Mouse (Mus musculus) ES-Bruce4 (cell line): ENCODE data around the gene Scand1. TPM values are rescaled to one million over a fixed set of nuclear protein-coding genes. Genes with fewer than 3 reads are reported as not detected.

Experiments used
- H3K27ac ChIP-seq: 2 replicates; pipeline ENCODE4 v1.5.1; 2012; ENCODE audit warnings: low read length, inconsistent platforms; ENCODE audit not compliant: insufficient read depth
- H3K27me3 ChIP-seq: 2 replicates; pipeline ENCODE4 v1.6.1; 2012; ENCODE audit warnings: mild to moderate bottlenecking, low read length, inconsistent platforms; ENCODE audit not compliant: control insufficient read depth, poor library complexity, insufficient read depth, severe bottlenecking
- H3K36me3 ChIP-seq: 2 replicates; pipeline ENCODE4 v1.6.1; 2012; ENCODE audit warnings: inconsistent platforms, mild to moderate bottlenecking, low read length, moderate library complexity; ENCODE audit not compliant: control insufficient read depth, poor library complexity, insufficient read depth, severe bottlenecking
- H3K4me1 ChIP-seq: one replicate; pipeline ENCODE4 v1.8.1; 2011; ENCODE audit warnings: low read length; ENCODE audit not compliant: control insufficient read depth, insufficient read depth
- H3K4me3 ChIP-seq: 2 replicates; pipeline ENCODE4 v1.5.1; 2011; ENCODE audit warnings: low read depth, mild to moderate bottlenecking, low read length
- H3K9ac ChIP-seq: 2 replicates; pipeline ENCODE4 v1.6.1; 2012; ENCODE audit warnings: low read depth, mild to moderate bottlenecking, inconsistent platforms; ENCODE audit not compliant: poor library complexity, severe bottlenecking
- H3K9me3 ChIP-seq: replicated peaks from 2 replicates; pipeline ENCODE4 v1.6.1; 2012; ENCODE audit warnings: mild to moderate bottlenecking, low read length, inconsistent platforms; ENCODE audit not compliant: control insufficient read depth, poor library complexity, insufficient read depth, severe bottlenecking
- CTCF ChIP-seq: IDR thresholded peaks from one replicate; pipeline ENCODE4 v1.8.1; 2011; ENCODE audit warnings: low read depth, low read length
- EP300 ChIP-seq: IDR thresholded peaks from 2 replicates; pipeline ENCODE4 v1.6.1; 2011; ENCODE audit warnings: low read depth, low read length; ENCODE audit not compliant: insufficient read depth
- POLR2A ChIP-seq: IDR thresholded peaks from one replicate; pipeline ENCODE4 v1.8.1; 2011; ENCODE audit warnings: low read length; ENCODE audit not compliant: insufficient read depth
- polyA plus RNA-seq: library from polyadenylated mRNA; stranded (reverse); fragments of >200 nt; gene quantifications from 2 replicates; pipeline ENCODE4 v1.2.4, GENCODE M21; 2011; ENCODE audit warnings: low read depth; ENCODE audit not compliant: missing spikeins, insufficient read depth, insufficient read length

Gene Scand1
- polyA plus RNA-seq, 1 experiment: 20.5 TPM

DNA sequence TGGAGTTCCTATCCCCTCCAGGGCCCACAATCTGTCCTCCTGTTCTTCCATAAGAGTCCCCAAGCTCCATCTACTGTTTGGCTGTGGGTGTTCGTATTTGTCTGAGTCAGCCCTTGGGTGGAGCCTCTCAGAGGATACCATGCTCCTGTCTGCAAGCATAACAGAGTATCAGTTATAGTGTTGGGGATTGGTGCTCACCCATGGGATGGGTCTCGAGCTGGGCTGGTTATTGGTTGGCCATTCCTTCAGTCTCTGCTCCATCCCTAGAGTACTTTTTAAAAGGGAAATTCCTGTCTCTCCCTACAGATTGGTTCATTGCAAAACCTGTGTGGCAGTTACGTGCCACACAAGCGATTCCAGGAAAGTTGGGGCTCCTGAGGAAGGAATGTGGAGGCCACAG, 36.3 kb upstream of the Scand1 start:
- Histone ChIP-seq H3K4me3 (no peak overlapping the region), H3K36me3 (no peaks in the 10 kb centered on the region), H3K27ac (no peak overlapping the region), H3K4me1 (peaks cover 2% of the 10 kb centered on the region), H3K9ac (no peak overlapping the region), H3K27me3 (no peaks in the 10 kb centered on the region), H3K9me3 (no peaks in the 10 kb centered on the region)
- no peak for TF ChIP-seq EP300
- TF ChIP-seq POLR2A: no peak
- TF ChIP-seq CTCF: no peak

DNA sequence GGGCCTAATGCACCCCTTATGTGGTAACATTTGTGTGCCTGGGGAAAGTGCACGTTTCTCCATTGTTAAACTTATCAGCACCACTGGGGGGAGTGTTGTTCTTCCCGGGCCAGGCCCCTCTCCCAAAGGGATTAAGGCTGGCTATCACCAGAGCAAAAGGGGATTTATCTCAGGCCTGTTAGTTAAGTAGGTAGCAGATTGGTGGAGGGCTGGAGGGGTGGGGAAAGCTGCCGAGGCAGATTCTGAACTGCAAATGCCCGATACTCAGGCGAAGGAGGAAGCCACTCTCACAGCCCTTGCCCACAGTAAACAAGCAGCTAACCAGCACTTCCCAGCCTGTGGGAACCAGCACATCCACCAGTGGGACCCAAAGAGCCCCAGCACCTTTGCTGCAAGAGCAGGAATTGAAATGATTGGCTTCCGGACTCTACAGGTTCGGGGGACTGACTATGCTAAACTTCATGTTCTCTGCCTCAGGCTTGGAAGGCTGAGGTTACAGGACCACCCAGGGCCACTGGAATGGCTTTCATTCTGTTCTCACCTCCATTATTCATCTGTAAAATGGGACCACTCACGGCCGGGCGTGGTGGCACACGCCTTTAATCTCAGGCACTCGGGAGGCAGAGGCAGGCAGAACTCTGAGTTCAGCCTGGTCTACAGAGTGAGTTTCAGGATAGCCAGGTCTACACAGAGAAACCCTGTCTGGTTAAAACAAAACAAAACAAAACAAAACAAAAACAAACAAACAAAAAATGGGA, 32.5 kb upstream of the Scand1 start:
- H3K4me1 ChIP-seq: no peaks in the 10 kb centered on the region
- H3K9ac ChIP-seq: no peak overlapping the region
- no peaks in the 10 kb centered on the region for H3K36me3 ChIP-seq
- 0 out of 2 replicates have a peak overlapping the region, but pooled peaks have one; percentile 5 for H3K4me3 ChIP-seq
- no peak for TF ChIP-seq EP300
- TF ChIP-seq POLR2A: no peak
- TF ChIP-seq CTCF: peak; percentile 20
- H3K27ac ChIP-seq: peak overlapping the region; percentile 22
- no peaks in the 10 kb centered on the region for H3K27me3 ChIP-seq
- H3K9me3 ChIP-seq: no peaks in the 10 kb centered on the region

DNA sequence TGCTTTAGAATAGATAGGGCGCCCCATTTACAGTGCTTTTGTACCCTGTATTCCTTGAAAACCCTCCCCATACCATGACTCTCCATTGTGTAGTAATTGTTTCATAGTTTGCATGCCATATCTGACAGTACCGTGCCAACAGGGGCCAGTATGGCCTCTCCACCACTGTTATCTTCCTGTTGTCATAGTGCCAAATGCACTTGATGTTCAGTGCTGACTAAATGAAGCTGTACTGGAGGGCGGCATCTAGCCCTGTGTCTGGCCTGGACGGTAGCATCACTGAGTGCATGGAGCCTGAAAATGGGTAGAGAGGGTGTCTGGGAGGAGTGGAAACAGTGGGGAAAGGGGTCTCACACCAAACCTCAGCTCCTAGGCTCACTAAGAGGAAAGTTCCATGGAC, 27.6 kb upstream of the Scand1 start:
- Histone ChIP-seq H3K36me3 (no peaks in the 10 kb centered on the region), H3K27me3 (no peaks in the 10 kb centered on the region), H3K4me1 (no peaks in the 10 kb centered on the region), H3K4me3 (no peak overlapping the region), H3K9me3 (no peaks in the 10 kb centered on the region), H3K9ac (no peak overlapping the region), H3K27ac (no peak overlapping the region)
- TF ChIP-seq CTCF (no peak), EP300 (no peak), POLR2A (no peak)

DNA sequence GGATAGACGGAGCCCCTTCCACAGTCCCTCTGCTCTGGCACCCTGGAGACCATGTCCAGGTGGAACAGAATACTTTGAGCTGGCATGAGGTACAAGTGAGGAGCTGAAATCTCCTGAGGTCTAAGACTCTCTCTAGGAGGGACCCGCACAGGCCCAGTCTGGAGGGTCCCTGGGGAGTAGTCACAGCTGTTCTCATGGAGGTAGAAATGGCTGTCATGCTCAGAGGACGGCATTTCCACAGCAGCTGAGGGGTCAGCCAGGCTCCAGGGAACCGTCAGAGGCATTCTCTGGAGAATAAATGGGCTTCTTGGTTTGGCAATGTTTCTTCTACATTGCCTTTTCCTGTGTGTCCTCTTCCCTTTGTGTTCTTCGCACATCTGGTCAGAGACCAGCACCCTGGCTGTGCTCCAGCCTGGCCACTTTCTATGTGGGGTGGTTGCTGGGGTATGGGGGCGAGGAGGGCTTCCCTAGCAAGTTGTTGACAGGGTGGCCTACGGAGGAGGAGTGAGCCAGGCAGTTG, 19.0 kb upstream of the Scand1 start:
- Histone ChIP-seq H3K9ac (no peak overlapping the region), H3K27me3 (no peaks in the 10 kb centered on the region), H3K4me1 (no peaks in the 10 kb centered on the region), H3K27ac (no peak overlapping the region), H3K36me3 (no peaks in the 10 kb centered on the region), H3K4me3 (no peak overlapping the region), H3K9me3 (no peaks in the 10 kb centered on the region)
- TF ChIP-seq EP300 (no peak), POLR2A (no peak), CTCF (no peak)

DNA sequence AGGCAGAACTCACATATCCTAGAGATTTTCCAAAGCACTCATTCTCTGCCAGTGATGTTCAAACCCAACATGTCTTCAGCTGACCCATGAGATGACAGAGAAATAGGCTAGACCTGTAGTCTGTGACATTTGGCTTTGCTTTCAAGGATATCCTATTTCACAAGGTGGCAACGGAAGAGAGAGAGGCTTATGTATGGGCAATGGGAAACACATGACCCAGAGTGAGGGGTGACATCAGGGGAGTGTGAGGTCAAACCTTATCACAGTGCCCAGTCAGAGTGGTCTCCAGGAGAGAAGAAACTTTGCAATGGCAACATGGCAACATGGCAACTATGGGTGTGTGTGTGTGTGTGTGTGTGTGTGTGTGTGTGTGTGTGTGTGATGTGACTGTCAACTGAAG, 18.2 kb upstream of the Scand1 start:
- TF ChIP-seq POLR2A: no peak
- TF ChIP-seq EP300: no peak
- TF ChIP-seq CTCF: no peak
- H3K9ac ChIP-seq: no peak overlapping the region
- H3K4me1 ChIP-seq: no peaks in the 10 kb centered on the region
- H3K27me3 ChIP-seq: no peaks in the 10 kb centered on the region
- H3K9me3 ChIP-seq: no peaks in the 10 kb centered on the region
- no peak overlapping the region for H3K27ac ChIP-seq
- no peaks in the 10 kb centered on the region for H3K36me3 ChIP-seq
- no peak overlapping the region for H3K4me3 ChIP-seq

DNA sequence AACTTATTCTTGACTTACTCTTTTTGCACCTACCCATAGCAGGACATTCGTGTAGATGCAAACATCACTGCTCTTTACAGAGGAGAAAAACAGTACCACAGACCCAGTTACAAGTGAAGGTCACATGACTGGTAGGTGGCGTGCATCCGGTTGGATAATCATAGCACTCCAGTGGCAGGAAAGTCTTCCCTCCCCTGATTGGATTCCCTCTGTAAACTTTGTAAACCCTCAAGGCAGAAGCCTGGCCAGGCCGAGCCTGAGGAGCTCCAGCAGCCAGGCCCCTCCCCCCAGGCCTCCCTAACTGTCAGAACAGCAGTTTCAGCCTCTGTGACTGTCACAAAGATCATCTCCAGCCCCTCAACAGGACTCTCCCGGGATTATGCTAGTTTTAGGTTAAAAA, 12.2 kb upstream of the Scand1 start:
- H3K9me3 ChIP-seq: no peaks in the 10 kb centered on the region
- no peak overlapping the region for H3K27ac ChIP-seq
- H3K27me3 ChIP-seq: no peaks in the 10 kb centered on the region
- H3K36me3 ChIP-seq: no peaks in the 10 kb centered on the region
- TF ChIP-seq EP300 (no peak), POLR2A (no peak), CTCF (no peak)
- H3K4me1 ChIP-seq: no peaks in the 10 kb centered on the region
- no peak overlapping the region for H3K9ac ChIP-seq
- H3K4me3 ChIP-seq: no peak overlapping the region
